Mouse (Mus musculus): ENCODE measurements around the gene Camk1d.

- TF ChIP-seq CTCF (IDR thresholded peaks at IDR 0.05; ENCODE audit: control insufficient read depth, insufficient read depth, insufficient read length), result no peak
- TF ChIP-seq MAX (IDR thresholded peaks at IDR 0.05), result no peak
- TF ChIP-seq USF1 (IDR thresholded peaks at IDR 0.05; ENCODE audit: low read depth), result no peak
These were observed 71.1 kb downstream of the Camk1d start for GRCm38 (mm10) chr2:5643226-5643625.
